Mouse (Mus musculus): ENCODE data around the gene Slc9a8.

Slc9a8 gene

DNA sequence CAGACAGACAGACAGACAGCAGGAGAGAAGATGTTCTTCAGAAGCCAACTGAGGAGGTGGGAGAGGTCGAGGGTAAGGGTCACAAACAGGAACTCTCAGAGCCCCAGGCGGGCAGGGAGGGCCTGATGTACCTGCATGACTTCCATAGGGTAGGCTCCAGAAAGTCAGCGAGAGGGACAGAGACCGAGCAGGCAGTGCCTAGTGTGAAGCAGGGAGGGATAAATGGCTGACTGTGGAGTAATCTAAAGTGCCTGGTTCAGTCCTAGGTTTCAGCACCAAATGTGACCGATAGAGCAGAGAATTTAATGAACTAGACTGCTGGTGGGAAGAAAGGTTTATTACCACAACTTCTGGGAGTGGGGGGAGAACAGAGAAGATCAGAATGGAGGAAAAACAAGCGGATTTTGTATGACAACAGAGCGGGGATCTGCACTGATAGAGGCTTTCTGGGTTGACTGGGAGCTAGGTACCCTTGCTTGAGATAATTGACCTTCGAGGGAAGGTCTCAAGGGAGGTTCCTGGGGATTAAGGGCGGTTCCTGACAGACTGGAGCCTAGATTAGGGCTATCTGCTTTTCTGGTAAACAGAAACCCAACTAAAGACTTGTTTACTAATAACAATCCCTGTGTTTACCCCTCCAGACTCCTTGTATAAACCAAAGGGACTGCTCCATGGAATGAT is 9.4 kb downstream of the Slc9a8 start:
- no peak for TF ChIP-seq GATA4 (IDR thresholded peaks at IDR 0.05; ENCODE audit: insufficient replicate concordance, low read length)

DNA sequence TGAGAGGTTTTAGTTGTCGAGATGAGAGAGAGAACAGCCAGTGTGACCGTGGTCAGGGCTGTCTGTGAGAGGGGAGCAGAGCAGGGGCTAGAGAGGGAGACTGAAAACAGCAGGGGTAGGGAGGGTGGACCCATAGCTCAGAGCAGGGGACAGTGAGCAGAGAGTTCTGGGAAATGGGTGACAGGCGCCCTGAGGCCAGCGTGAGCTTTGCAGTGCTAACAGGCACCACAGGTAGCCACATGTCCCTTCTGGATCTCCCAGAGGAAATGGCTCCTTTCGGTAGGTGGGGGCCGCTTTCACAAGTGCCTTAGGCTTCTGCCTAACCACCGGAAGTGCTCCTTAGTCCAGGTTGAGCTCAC is 9.9 kb downstream of the Slc9a8 start:
- TF ChIP-seq GATA4 (IDR thresholded peaks at IDR 0.05; ENCODE audit: insufficient replicate concordance, low read length): no peak

DNA sequence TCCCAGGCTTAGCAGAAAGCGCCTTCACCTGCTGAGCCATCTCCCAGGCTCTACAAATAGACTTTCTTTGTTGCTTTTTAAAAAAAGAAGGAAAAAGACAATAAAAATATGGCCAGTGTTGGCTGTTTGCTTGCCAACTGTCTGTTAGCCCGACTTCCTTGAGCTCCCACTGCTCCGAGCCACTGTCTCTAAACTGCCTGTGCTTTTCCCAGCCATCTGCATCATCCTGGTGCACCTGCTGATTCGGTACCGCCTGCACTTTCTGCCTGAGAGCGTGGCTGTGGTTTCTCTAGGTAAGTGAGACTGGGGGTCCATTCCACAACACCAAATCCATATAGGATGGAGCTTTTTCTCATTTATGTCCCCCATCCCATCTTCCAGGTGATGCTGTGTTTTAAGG is 13.1 kb downstream of the Slc9a8 start:
- no peak for TF ChIP-seq GATA4 (IDR thresholded peaks at IDR 0.05; ENCODE audit: insufficient replicate concordance, low read length)

DNA sequence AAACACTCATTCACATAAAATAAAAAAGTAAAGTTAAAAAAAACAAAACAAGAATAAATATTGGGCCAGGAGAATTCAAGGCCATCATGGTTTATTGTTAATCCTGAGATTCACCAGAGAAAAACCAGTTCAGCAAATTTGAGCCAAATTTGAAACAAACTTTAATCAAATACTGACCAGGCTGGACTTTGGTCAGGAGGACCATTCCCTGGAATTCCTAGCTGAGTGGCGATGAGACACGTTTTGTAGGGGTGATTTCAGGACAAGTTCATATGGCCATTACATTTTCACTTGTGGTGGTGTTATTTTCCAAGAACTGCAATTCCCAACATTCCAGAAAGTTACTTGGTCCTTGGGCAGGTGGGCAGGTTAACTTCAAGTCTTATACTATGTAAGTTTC is 14.1 kb downstream of the Slc9a8 start:
- TF ChIP-seq GATA4 (IDR thresholded peaks at IDR 0.05; ENCODE audit: insufficient replicate concordance, low read length): no peak

DNA sequence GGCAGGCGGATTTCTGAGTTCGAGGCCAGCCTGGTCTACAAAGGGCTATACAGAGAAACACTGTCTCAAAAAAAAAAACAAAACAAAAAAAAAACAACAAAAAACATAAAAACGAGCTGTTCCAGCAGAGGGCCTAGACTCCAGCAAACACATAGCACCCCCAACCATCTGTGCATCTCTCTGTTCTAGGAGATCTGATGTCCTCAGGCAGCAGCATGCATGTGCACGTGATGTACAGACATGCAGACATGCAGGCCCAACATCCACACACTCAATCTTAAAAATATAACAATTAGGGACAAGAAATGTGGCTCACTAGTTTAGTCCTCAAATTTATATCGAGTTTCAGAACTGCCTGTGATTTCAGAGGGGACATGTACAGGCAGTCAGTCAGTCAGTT is 14.9 kb downstream of the Slc9a8 start:
- no peak for TF ChIP-seq GATA4 (IDR thresholded peaks at IDR 0.05; ENCODE audit: insufficient replicate concordance, low read length)

DNA sequence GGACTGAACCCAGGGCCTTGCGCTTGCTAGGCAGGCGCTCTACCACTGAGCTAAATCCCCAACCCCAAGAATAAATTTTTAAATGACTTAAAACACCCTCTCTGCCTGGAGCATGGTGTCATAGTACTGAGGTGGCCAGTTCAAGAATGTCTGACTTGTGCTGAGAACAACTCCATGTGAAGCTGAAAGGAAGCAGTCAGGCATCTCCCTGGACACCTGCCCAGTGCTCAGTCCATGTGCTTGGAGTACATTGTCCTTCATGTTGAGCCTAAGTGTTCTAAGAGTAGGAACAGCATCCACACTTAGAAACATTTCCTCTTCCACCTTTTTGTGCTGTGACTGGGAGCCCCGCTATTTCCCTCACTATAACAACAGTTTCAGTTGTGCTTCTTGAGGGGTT is 17.9 kb downstream of the Slc9a8 start:
- TF ChIP-seq GATA4 (IDR thresholded peaks at IDR 0.05; ENCODE audit: insufficient replicate concordance, low read length): no peak

DNA sequence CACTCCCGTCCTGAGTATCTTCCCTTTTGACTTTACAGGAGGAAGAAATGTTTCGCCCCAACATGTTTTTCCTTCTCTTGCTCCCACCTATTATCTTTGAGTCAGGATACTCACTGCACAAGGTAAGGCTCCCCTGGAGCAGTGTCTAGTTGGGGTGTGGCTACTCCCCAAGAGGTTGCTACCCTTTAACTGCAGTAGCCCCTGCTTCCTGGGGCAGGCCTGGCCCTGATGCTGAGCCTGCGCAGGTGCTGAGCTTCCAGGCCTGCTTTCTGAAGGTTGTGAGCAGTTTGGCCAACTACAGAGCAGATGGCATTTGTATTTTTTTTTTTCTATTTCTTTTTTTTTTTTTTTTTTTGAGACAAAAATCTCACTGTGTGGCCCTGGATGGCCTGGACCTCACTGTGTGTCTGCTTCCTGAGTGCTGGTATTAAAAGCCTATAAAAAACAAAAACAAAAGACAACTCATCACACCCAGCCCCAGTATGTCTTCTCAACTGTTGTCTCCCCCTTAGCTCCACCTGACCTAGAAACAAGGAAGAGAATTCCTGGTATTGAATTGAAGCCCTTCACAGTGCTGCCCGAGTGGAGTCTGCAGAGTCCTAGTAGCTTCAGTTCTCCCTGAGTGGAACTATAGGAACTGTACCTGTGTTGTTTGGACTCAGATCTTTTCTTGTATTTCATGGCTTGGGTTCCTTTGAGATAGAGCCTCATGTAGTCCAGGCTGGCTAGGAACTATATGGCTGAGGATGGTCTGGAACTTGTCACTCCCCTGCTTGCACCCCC is 22.1 kb downstream of the Slc9a8 start:
- no peak for TF ChIP-seq GATA4 (IDR thresholded peaks at IDR 0.05; ENCODE audit: insufficient replicate concordance, low read length)

DNA sequence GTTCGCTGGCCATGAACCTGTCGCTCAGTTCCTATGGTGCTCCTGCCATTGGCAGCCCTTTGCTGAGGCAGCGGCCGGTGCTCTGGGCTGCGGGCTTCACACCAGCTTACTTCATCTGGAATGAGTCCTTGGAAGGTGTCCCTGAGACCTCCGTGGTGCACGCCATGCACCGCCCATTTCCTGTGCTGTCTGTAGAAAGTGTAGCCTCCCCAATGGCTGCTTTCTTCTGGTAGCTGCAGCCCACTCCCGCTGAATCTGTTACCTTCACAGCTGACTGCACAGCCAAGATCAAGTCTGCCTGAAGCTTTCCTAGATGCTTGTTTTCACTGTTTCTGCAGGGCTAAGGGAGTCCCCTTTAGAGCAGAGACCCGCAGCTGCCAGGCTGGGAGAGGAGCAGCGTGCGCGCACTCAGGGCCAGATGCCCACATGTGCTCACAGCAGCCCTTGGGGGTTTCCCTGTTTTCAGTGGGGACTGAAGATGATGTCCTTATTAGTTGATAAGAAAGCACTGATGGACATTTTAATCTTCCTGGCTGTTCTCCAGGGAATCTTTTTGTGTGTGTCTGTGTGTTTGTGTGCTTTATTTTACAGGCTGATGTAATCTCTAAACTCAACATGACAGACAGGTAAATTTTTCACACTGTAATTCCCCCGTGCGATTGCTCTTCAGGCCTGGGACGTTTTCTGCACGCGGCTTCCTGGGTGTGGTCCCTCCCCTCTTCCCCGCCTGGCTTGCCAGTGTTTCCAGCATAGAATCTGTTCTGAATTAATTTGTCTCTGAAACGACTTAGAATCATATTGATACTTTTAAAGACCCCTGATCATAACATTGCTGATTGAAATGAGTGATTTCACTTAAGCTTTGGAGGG is 24.6 kb downstream of the Slc9a8 start:
- TF ChIP-seq GATA4 (IDR thresholded peaks at IDR 0.05; ENCODE audit: insufficient replicate concordance, low read length): no peak

DNA sequence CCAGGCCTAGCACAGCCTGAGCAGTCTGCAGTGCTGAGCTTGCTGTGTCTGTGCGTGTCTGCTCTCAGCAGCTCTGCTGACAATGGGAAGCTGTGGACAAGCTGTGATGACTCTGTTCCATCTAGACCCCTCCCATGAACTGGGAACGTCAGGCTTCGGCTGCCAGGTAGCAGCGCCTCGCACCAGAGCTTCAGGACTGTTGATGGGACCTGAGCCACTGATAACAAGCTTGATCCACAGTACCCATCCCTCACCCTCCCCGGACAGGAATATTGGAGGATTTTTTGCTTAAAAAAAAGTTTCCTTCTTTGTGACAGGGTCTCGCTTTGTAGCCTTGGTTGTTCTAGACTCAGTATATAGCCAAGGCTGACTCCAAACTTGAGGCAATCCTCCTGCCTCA is 25.7 kb downstream of the Slc9a8 start:
- no peak for TF ChIP-seq GATA4 (IDR thresholded peaks at IDR 0.05; ENCODE audit: insufficient replicate concordance, low read length)

DNA sequence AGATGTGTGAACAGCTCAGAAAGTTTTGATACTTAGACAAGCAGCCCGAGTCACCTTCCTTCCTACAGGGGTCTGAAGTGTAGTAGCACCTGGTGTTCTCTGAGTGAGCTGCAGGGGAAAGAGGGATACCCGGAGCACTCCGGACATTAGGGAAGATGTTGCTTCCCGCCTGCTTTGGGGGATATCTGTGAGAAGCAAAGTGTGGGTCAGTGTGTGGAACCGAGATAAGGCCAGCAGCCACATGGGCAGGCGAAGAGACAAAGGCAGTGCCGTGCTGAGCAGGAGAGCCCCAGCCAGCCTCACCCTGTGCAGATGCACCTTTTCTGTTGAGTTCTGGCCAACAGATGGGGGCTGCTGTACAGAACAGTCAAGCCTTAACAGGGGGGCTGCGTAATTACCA is 26.1 kb downstream of the Slc9a8 start:
- TF ChIP-seq GATA4 (IDR thresholded peaks at IDR 0.05; ENCODE audit: insufficient replicate concordance, low read length): no peak

DNA sequence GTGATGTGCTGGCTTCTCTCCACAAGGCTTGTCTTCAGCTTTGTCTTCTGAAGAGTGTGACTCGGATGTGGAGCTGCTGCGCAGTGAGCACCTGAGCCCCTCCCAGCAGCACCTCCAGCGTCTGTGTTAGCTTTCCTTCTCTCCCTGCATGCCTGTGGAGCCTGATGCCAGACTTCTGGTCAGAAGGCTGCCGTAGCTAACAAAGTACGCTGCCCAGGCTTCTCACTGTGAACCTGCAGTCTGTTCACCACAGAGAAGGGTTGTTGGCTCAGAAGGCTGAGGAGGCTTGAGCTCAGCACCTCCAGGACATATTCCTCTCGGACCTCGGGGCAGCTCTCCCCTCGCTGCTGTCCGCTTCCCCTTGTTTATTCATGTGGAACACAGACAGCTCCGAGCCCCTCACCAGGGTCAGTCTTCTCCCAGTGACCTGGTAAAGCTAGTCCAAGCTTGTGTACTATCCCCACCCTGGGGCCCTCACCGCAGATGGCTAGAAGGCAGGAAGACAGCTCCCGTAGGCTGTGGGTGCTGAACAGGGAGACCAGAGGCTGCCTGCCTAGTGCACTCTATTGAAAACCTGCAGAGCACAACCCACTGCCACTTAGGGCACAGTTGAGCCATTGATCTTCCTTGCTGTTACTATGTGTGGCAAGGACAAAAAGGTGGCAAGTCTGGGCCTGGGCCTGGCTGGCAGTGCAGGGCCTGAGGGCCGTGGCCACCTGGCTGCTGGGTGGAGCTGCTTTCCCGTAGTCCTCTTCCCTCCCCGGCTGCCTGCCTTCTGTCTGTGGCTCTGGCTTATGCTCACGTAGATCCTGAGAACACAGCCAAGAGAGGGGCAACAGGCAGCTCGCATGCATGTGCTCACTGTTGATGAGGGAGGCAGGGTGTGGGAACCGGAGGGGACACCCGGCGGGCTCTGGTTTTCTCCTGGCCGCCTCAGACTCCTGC is 28.1 kb downstream of the Slc9a8 start:
- TF ChIP-seq GATA4 (IDR thresholded peaks at IDR 0.05; ENCODE audit: insufficient replicate concordance, low read length): no peak

DNA sequence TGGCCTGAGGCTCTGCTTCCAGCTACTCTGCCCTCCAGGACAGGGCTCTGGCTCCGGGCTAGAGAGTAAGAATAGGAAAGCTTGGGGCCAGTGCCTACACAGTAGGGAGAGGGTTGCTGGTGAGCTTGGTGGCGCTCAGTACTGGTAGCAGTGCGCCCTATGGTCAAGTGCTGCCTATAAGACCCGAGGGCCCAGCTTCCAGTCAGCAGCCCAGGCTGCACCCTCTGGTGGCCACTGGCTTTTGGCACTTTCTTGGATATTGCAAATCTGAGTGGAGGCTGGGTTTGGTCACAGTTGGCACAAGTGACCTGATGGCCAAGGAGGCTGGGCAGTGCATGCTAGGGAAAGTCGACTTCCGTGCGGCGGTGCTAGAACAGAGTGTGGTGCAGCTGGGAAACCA is 29.1 kb downstream of the Slc9a8 start:
- TF ChIP-seq GATA4 (IDR thresholded peaks at IDR 0.05; ENCODE audit: insufficient replicate concordance, low read length): no peak

DNA sequence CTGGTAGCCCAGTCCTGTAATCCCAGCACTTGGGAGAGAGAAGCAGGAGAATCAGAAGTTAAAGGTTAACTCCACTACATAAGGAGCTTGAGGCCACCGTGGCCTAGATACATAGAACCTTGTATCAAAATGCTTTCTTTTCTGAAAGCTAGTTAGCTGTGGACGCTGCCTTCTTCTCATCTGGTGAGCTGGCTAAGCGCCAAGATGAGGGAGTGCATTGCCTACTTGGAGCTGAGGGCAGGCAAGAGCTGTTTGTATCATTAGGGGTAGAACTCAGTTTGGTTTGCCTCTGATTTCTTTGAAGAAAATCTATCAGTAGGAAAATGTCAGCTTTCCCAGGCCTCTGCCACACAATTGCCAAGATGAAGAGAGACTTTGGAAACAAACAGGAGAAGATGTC is 32.3 kb downstream of the Slc9a8 start:
- no peak for TF ChIP-seq GATA4 (IDR thresholded peaks at IDR 0.05; ENCODE audit: insufficient replicate concordance, low read length)

DNA sequence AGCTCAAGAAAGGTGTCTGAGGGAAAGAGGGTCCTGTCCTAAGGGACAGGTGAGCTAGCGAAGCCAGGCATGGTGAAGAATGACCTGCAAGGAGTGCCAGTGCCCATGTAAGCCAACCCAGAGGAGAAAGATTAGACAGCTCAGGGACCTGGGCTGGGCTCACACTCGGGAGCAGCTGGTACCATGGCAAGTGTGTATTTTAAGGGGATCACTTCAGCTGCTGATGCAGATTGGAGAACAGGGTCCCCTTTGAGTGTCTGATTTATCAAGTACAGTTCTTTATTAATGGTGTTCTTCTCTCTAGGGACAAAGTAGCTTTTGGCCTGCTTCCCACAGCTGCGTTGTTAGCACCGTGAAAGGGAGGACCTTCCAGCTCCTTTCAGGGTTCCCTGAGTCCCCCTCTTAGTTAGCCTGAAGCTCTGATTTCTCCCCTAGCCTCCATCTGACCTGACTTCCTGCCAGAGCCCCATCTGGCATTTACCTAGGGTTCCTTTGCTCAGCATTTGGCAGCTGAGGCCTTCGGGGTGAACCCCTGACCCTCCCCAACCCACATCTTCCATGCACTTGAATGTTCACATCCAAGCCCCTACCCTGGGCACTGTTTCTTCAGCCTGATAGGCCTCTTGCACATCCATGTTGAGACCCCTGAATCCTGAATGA is 35.0 kb downstream of the Slc9a8 start:
- no peak for TF ChIP-seq GATA4 (IDR thresholded peaks at IDR 0.05; ENCODE audit: insufficient replicate concordance, low read length)

Data from liver, adult (tissue).